Mouse (Mus musculus) lung, embryonic 15.5 days (tissue): ENCODE measurements around the gene Lrtm1. TPM values are rescaled to one million over a fixed set of nuclear protein-coding genes. Genes with fewer than 3 reads are reported as not detected.

Experiments
- ATAC-seq: fragments of 200-750 bp; cut with Nextera tagmentation; 2 replicates; pipeline ENCODE4 v1.8.0; 2017; ENCODE audit warnings: moderate number of reproducible peaks, borderline replicate concordance; ENCODE audit not compliant: low FRiP score, low TSS enrichment; ENCODE audit errors: extremely low read depth
- H3K27ac ChIP-seq: fragments of 300-500 bp; sonication (generic); 2 replicates; pipeline ENCODE4 v1.5.1; 2015; ENCODE audit warnings: moderate library complexity, mild to moderate bottlenecking, inconsistent platforms
- H3K27me3 ChIP-seq: fragments of 300-500 bp; sonication (generic); 2 replicates; pipeline ENCODE4 v1.6.1; 2015; ENCODE audit warnings: inconsistent platforms
- H3K36me3 ChIP-seq: fragments of 300-500 bp; sonication (generic); 2 replicates; pipeline ENCODE4 v1.6.1; 2015; ENCODE audit warnings: inconsistent platforms
- H3K4me1 ChIP-seq: fragments of 300-500 bp; sonication (generic); 2 replicates; pipeline ENCODE4 v1.6.1; 2015; ENCODE audit warnings: inconsistent platforms
- H3K4me2 ChIP-seq: fragments of 300-500 bp; sonication (generic); 2 replicates; pipeline ENCODE4 v1.6.1; 2015; ENCODE audit warnings: inconsistent platforms, mild to moderate bottlenecking, moderate library complexity
- H3K4me3 ChIP-seq: fragments of 300-500 bp; sonication (generic); 2 replicates; pipeline ENCODE4 v1.5.1; 2015; ENCODE audit warnings: mild to moderate bottlenecking, inconsistent platforms
- H3K9ac ChIP-seq: fragments of 300-500 bp; sonication (generic); 2 replicates; pipeline ENCODE4 v1.6.1; 2015; ENCODE audit warnings: inconsistent platforms
- H3K9me3 ChIP-seq: fragments of 300-500 bp; sonication (generic); 2 replicates; pipeline ENCODE4 v1.6.1; 2016; ENCODE audit warnings: inconsistent platforms
- WGBS: fragments of 180-500 bp; shearing (Covaris S2); methylation state at CpG from one replicate; pipeline ENCODE4 v1.1.7; 2015; 5-methylcytosine and 5-hydroxymethylcytosine counted together
- polyA plus RNA-seq: library from polyadenylated mRNA; unstranded; fragments of >200 nt; fragmentation: Nextera tagmentation; extraction: Ambion mirVana; gene quantifications from 2 replicates; pipeline ENCODE4 v1.2.1, GENCODE M21; 2015

Gene Lrtm1
- polyA plus RNA-seq = not detected in 2 replicates

- ATAC-seq = no peak
These were observed at the start of gene Lrtm1 for GRCm38 (mm10) chr14:29017883-29018282. Gene Lrtm1, plus strand, starts transcription at chr14:29018208.

GRCm38 (mm10) chr14:28969247-28969646 is 48.8 kb upstream of the Lrtm1 start:
- Histone ChIP-seq H3K4me2 (no peak overlapping the region), H3K4me3 (no peak overlapping the region), H3K4me1 (no peaks in the 10 kb centered on the region), H3K9ac (no peak overlapping the region), H3K9me3 (no peaks in the 10 kb centered on the region), H3K36me3 (no peaks in the 10 kb centered on the region), H3K27me3 (no peaks in the 10 kb centered on the region), H3K27ac (no peak overlapping the region)
- no peak for ATAC-seq
- WGBS = 76% methylated on average over 4 of the region's 4 CpGs

More at GRCm38 (mm10) chr14:29017883-29018282, at the start of gene Lrtm1:
- H3K4me1 ChIP-seq = no peaks in the 10 kb centered on the region
- no peak within 1 kb of the TSS for H3K4me3 ChIP-seq
- 18% methylated on average over 5 of the region's 5 CpGs for WGBS
- no peak within 1 kb of the TSS for H3K27ac ChIP-seq
- H3K36me3 ChIP-seq = no peaks in the 10 kb centered on the region
- no peaks in the 10 kb centered on the region for H3K27me3 ChIP-seq
- no peak within 1 kb of the TSS for H3K9ac ChIP-seq
- no peaks in the 10 kb centered on the region for H3K9me3 ChIP-seq
- H3K4me2 ChIP-seq = no peak within 1 kb of the TSS

DNA sequence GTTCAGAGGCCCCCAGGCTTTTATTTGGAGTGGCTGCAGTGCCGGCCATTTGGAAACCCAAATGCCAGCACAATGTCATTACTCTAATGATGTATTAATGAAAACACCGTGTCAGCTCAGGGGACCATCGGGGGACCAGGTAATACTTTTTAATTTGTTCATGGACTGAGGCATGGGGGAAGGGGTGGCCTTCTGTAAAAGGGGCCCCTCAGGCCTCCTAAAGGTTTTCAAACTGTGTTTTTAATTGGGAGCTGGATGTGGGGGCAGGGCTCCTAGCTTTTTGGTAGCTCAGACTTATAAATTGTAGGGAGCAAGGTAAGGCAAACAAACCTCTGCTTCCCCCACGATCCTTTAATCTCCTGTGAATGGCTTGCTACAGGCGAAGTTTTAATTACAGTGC is 45.4 kb upstream of the Lrtm1 start:
- Histone ChIP-seq H3K27ac (no peak overlapping the region), H3K9ac (no peak overlapping the region), H3K4me3 (no peak overlapping the region), H3K4me1 (no peaks in the 10 kb centered on the region), H3K36me3 (no peaks in the 10 kb centered on the region), H3K9me3 (no peaks in the 10 kb centered on the region), H3K4me2 (no peak overlapping the region), H3K27me3 (no peaks in the 10 kb centered on the region)
- 46% methylated on average over 5 of the region's 5 CpGs for WGBS
- ATAC-seq = no peak

DNA sequence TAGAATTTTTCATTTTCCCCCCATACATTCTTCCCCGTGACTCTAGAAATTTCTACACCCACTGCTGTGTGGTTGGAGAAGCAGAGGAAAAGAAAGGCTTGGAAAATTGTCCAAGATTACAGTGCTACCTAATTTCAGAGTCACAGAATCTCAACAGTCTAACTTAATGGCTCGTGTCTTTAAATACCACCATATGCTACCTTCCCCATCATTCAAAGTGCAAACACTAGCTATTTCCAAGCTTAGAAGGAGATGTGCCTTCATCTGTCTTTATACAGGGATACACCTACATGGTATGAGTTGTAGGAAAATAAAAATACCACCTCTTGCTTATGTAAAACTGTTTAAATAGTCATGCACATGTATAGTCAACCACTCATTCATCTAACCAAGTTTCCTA is 38.8 kb upstream of the Lrtm1 start:
- Histone ChIP-seq H3K9ac (no peak overlapping the region), H3K4me1 (no peaks in the 10 kb centered on the region), H3K27ac (no peak overlapping the region), H3K9me3 (no peaks in the 10 kb centered on the region), H3K4me2 (no peak overlapping the region), H3K27me3 (no peaks in the 10 kb centered on the region), H3K36me3 (no peaks in the 10 kb centered on the region), H3K4me3 (no peak overlapping the region)
- WGBS = 80% methylated on average over 2 of the region's 2 CpGs
- ATAC-seq = no peak

DNA sequence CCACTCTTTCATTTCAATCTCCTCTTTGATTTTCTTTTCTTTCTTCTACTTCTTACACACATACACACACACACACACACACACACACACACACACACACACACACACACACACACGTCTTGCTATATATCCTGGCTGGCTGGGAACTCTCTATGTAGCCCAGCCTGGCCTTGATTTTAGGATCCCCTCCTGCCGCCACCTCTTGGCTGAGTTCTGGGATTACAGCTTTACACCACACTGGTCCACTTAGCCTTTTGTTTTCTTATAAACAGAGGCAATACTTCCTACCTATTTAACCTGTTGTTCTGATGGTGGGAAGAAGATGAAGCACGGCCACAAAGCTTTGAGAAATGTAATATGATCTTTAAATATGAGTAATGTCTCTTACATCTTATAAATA is 37.5 kb upstream of the Lrtm1 start:
- no peak overlapping the region for H3K27ac ChIP-seq
- H3K4me3 ChIP-seq = no peak overlapping the region
- H3K36me3 ChIP-seq = no peaks in the 10 kb centered on the region
- ATAC-seq = no peak
- H3K9ac ChIP-seq = no peak overlapping the region
- H3K4me2 ChIP-seq = no peak overlapping the region
- H3K4me1 ChIP-seq = no peaks in the 10 kb centered on the region
- 30% methylated on average over 3 of the region's 3 CpGs for WGBS
- H3K9me3 ChIP-seq = no peaks in the 10 kb centered on the region
- no peaks in the 10 kb centered on the region for H3K27me3 ChIP-seq

- H3K27me3 ChIP-seq = no peaks in the 10 kb centered on the region
- H3K4me2 ChIP-seq = no peak overlapping the region
- no peak overlapping the region for H3K27ac ChIP-seq
- no peak overlapping the region for H3K4me3 ChIP-seq
- WGBS = 42% methylated on average over 2 of the region's 2 CpGs
- H3K36me3 ChIP-seq = no peaks in the 10 kb centered on the region
- no peak overlapping the region for H3K9ac ChIP-seq
- no peak for ATAC-seq
- H3K9me3 ChIP-seq = no peaks in the 10 kb centered on the region
- no peaks in the 10 kb centered on the region for H3K4me1 ChIP-seq
These were observed 33.7 kb upstream of the Lrtm1 start for GRCm38 (mm10) chr14:28984276-28984675.

DNA sequence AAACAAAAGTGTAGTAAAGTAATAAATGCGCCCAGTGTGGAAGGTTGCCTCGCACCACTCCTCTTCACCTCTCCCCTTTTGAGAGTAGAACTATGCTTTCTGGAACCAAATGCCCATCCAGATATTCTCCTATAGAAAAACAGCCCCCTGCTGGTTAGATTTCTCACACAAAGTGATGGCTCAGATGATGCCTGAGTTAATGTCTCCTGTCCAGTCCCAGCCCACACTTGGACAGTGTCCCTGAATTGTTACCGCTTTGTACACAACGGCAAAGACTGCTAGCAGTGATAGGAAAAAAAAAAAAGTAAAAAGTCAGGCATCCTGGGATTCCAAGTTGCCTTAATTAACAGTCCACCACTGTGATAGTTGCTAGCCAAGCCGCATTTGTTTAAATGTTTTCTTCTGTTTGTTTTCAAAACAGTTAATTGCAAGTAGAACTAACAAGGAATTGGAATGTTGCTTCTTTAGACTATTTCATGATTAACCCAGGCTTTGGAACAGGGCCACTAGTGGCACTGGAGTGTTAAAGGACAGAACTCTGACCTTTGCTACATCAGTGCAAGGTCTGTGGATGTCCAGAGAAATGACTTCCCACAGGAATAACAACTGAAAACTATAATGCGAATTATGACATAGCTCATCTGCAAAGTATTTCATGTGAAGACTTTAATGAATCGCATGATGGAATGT is 29.7 kb upstream of the Lrtm1 start:
- Histone ChIP-seq H3K9me3 (no peaks in the 10 kb centered on the region), H3K4me2 (no peak overlapping the region), H3K27ac (no peak overlapping the region), H3K9ac (no peak overlapping the region), H3K4me1 (no peaks in the 10 kb centered on the region), H3K27me3 (no peaks in the 10 kb centered on the region), H3K36me3 (no peaks in the 10 kb centered on the region), H3K4me3 (no peak overlapping the region)
- 70% methylated on average over 7 of the region's 7 CpGs for WGBS
- ATAC-seq = no peak

GRCm38 (mm10) chr14:28996569-28996968 is 21.4 kb upstream of the Lrtm1 start:
- WGBS = 95% methylated on average over 3 of the region's 3 CpGs

DNA sequence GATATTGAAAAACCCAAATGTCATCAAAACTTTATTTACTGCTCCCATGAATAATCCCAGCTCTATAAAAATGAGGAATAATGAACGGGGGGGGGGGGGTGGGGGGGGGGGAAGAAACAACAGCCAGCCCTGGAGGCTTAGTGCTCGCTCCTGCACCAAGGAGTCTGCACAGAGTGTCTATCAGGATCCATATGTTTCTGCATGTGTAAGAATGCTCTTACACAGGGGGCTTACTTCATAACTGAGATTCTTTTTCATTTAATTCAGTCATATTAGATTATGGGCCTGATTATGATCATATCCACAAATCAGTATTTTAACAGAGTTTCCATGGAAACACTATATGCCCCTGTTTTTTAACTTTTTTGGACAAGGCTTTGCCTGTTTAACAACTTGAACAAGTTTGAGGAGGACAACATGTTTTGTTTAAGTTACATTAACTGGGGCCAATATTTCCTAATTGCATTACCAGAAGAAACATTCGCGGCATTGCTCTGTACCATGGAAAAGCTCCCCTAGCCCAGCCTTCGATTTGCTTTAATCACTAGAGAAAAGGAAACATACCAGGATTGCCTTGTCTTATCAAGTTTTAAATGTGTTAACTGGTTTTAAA is 12.7 kb upstream of the Lrtm1 start:
- Histone ChIP-seq H3K27ac (no peak overlapping the region), H3K9ac (no peak overlapping the region), H3K4me2 (no peak overlapping the region), H3K36me3 (no peaks in the 10 kb centered on the region), H3K4me1 (no peaks in the 10 kb centered on the region), H3K27me3 (no peaks in the 10 kb centered on the region), H3K9me3 (no peaks in the 10 kb centered on the region), H3K4me3 (no peak overlapping the region)
- WGBS = 76% methylated on average over 5 of the region's 5 CpGs
- no peak for ATAC-seq

More at GRCm38 (mm10) chr14:28996569-28996968, 21.4 kb upstream of the Lrtm1 start:
- no peak overlapping the region for H3K27ac ChIP-seq
- no peaks in the 10 kb centered on the region for H3K27me3 ChIP-seq
- no peak overlapping the region for H3K4me3 ChIP-seq
- H3K4me2 ChIP-seq = no peak overlapping the region
- no peaks in the 10 kb centered on the region for H3K36me3 ChIP-seq
- H3K4me1 ChIP-seq = no peaks in the 10 kb centered on the region
- no peak overlapping the region for H3K9ac ChIP-seq
- no peak for ATAC-seq
- H3K9me3 ChIP-seq = no peaks in the 10 kb centered on the region

DNA sequence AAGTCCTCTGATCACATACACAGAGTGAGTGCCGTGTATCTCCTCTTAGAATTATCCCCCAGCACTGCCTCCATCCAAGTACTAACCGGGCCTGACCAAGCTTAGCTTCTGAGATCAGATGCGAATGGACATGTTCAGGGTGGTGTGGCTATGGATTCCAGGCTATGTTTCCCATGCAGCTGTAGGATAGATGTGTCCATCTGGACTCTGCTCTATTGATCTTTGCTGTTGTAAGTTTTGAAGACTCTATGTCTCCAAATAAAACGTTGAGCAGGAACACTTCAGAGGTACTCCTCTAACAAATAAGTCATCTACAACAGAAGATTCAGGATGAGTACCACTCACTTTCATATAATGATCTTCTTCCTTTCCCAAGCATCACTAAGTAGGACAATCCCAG is 8.4 kb upstream of the Lrtm1 start:
- H3K4me3 ChIP-seq = no peak overlapping the region
- no peak for ATAC-seq
- no peaks in the 10 kb centered on the region for H3K36me3 ChIP-seq
- H3K9ac ChIP-seq = no peak overlapping the region
- no peak overlapping the region for H3K4me2 ChIP-seq
- H3K27me3 ChIP-seq = no peaks in the 10 kb centered on the region
- H3K4me1 ChIP-seq = no peaks in the 10 kb centered on the region
- no peak overlapping the region for H3K27ac ChIP-seq
- 89% methylated on average over 4 of the region's 4 CpGs for WGBS
- H3K9me3 ChIP-seq = no peaks in the 10 kb centered on the region

GRCm38 (mm10) chr14:29013161-29013560 is 4.8 kb upstream of the Lrtm1 start:
- ATAC-seq = no peak
- 82% methylated on average over 3 of the region's 3 CpGs for WGBS
- no peaks in the 10 kb centered on the region for H3K4me1 ChIP-seq

GRCm38 (mm10) chr14:29014680-29015079 is 3.3 kb upstream of the Lrtm1 start:
- H3K36me3 ChIP-seq = no peaks in the 10 kb centered on the region
- no peak overlapping the region for H3K4me2 ChIP-seq
- no peaks in the 10 kb centered on the region for H3K9me3 ChIP-seq
- ATAC-seq = no peak
- H3K4me3 ChIP-seq = no peak overlapping the region
- no peak overlapping the region for H3K27ac ChIP-seq
- H3K27me3 ChIP-seq = no peaks in the 10 kb centered on the region
- H3K4me1 ChIP-seq = no peaks in the 10 kb centered on the region
- WGBS = 67% methylated on average over 2 of the region's 2 CpGs
- no peak overlapping the region for H3K9ac ChIP-seq

More at GRCm38 (mm10) chr14:29013161-29013560, 4.8 kb upstream of the Lrtm1 start:
- no peaks in the 10 kb centered on the region for H3K27me3 ChIP-seq
- no peaks in the 10 kb centered on the region for H3K9me3 ChIP-seq
- no peak overlapping the region for H3K4me3 ChIP-seq
- no peak overlapping the region for H3K4me2 ChIP-seq
- no peak overlapping the region for H3K9ac ChIP-seq
- H3K36me3 ChIP-seq = no peaks in the 10 kb centered on the region
- H3K27ac ChIP-seq = no peak overlapping the region
